Mouse (Mus musculus) layer of hippocampus, adult 8-10 months (tissue): ENCODE measurements at regions not wholly inside any gene's neighbourhood (a gene's known extent, or its start where the extent isn't known, plus 50 kb on each side); places are given as distances from the start of the nearest gene placed in this dataset.

Experiments
- DNase-seq, 2 experiments: peaks; one replicate each; pipeline ENCODE4 v3.0.0; 2022; ENCODE audit warnings: low spot score in 2 of 2

- DNase-seq, result peak; percentile 17 to 23
Measured at GRCm38 (mm10) chr13:83110610-83111009, 393.2 kb upstream of the Mef2c start.

- peak; percentile 60 to 67 for DNase-seq
Measured at GRCm38 (mm10) chr13:83111503-83111902, 392.3 kb upstream of the Mef2c start.

GRCm38 (mm10) chr13:83112323-83112722, 391.5 kb upstream of the Mef2c start:
- no peak for DNase-seq

GRCm38 (mm10) chr13:83112741-83113140, 391.1 kb upstream of the Mef2c start:
- DNase-seq, result no peak

GRCm38 (mm10) chr13:83113808-83114207, 390.0 kb upstream of the Mef2c start:
- no peak for DNase-seq

- DNase-seq, result no peak
Measured at GRCm38 (mm10) chr13:83114401-83114800, 389.4 kb upstream of the Mef2c start.

GRCm38 (mm10) chr13:83115691-83116090, 388.1 kb upstream of the Mef2c start:
- DNase-seq, result no peak

- no peak for DNase-seq
Measured at GRCm38 (mm10) chr13:83120343-83120742, 383.5 kb upstream of the Mef2c start.

- no peak for DNase-seq
Measured at GRCm38 (mm10) chr13:83123596-83123995, 380.2 kb upstream of the Mef2c start.

- DNase-seq, result no peak
Measured at GRCm38 (mm10) chr13:83124651-83125050, 379.2 kb upstream of the Mef2c start.

GRCm38 (mm10) chr13:83126438-83126837, 377.4 kb upstream of the Mef2c start:
- no peak for DNase-seq

- no peak for DNase-seq
Measured at GRCm38 (mm10) chr13:83131129-83131981, 372.5 kb upstream of the Mef2c start.

- DNase-seq, result no peak
Measured at GRCm38 (mm10) chr13:83131982-83132354, 371.9 kb upstream of the Mef2c start.

- no peak for DNase-seq
Measured at GRCm38 (mm10) chr13:83132671-83133638, 370.9 kb upstream of the Mef2c start.

- DNase-seq, result no peak
Measured at GRCm38 (mm10) chr13:83143316-83143715, 360.5 kb upstream of the Mef2c start.

GRCm38 (mm10) chr13:83154626-83155124, 349.2 kb upstream of the Mef2c start:
- no peak for DNase-seq

GRCm38 (mm10) chr13:83159969-83160368, 343.9 kb upstream of the Mef2c start:
- no peak for DNase-seq

- no peak for DNase-seq
Measured at GRCm38 (mm10) chr13:83162761-83163160, 341.1 kb upstream of the Mef2c start.

- no peak for DNase-seq
Measured at GRCm38 (mm10) chr13:83175086-83175485, 328.7 kb upstream of the Mef2c start.

- DNase-seq, result no peak
Measured at GRCm38 (mm10) chr13:83201931-83202671, 301.7 kb upstream of the Mef2c start.

- DNase-seq, result no peak
Measured at GRCm38 (mm10) chr13:83206622-83207021, 297.2 kb upstream of the Mef2c start.
